Mouse (Mus musculus) MEL (cell line): ENCODE data around the gene Gm21985.

Source experiments
- CTCF ChIP-seq, 3 experiments: IDR thresholded peaks in 2 of 3; conservative IDR thresholded peaks in 1 of 3; 2 replicates each; pipeline ENCODE4 v1.5.1; 2011 to 2012; ENCODE audit warnings: low read length in 3 of 3, low read depth in 2 of 3, mild to moderate bottlenecking in 2 of 3, improper control_type of control experiment in 1 of 3, inconsistent platforms in 1 of 3, mixed read lengths in 1 of 3, moderate library complexity in 1 of 3; ENCODE audit not compliant: control insufficient read depth in 1 of 3, insufficient read depth in 1 of 3, poor library complexity in 1 of 3, severe bottlenecking in 1 of 3
- EP300 ChIP-seq, 2 experiments: IDR thresholded peaks; 2 replicates each; pipeline ENCODE4 v1.6.1; 2011; ENCODE audit warnings: improper control_type of control experiment in 2 of 2, low read length in 2 of 2, low read depth in 1 of 2, mild to moderate bottlenecking in 1 of 2
- GATA1 ChIP-seq: IDR thresholded peaks from 2 replicates; pipeline ENCODE4 v1.6.1; 2011; ENCODE audit warnings: low read depth, low read length, improper control_type of control experiment
- MYC ChIP-seq: IDR thresholded peaks from 2 replicates; pipeline ENCODE4 v1.6.1; 2011; ENCODE audit warnings: low read depth, mild to moderate bottlenecking, low read length, improper control_type of control experiment, moderate library complexity
- NELFE ChIP-seq: IDR thresholded peaks from 2 replicates; pipeline ENCODE4 v1.6.1; 2011; ENCODE audit warnings: low read depth, low read length, improper control_type of control experiment
- POLR2A ChIP-seq, 2 experiments: IDR thresholded peaks; 2 replicates each; pipeline ENCODE4 v1.6.1; 2011 to 2012; ENCODE audit warnings: low read length in 2 of 2, mild to moderate bottlenecking in 2 of 2, control low read depth in 1 of 2, improper control_type of control experiment in 1 of 2, low read depth in 1 of 2, moderate library complexity in 1 of 2; ENCODE audit not compliant: control insufficient read depth in 1 of 2, insufficient read depth in 1 of 2, poor library complexity in 1 of 2
- SIN3A ChIP-seq: IDR thresholded peaks from 2 replicates; pipeline ENCODE4 v1.6.1; 2012; ENCODE audit warnings: low read length, improper control_type of control experiment, inconsistent platforms
- USF1 ChIP-seq: IDR thresholded peaks from 2 replicates; pipeline ENCODE4 v1.6.1; 2014; ENCODE audit warnings: low read depth, mild to moderate bottlenecking, inconsistent platforms, low read length, improper control_type of control experiment, moderate library complexity
- USF2 ChIP-seq, 2 experiments: IDR thresholded peaks; 2 replicates each; pipeline ENCODE4 v1.6.1; 2011 to 2012; ENCODE audit warnings: improper control_type of control experiment in 2 of 2, low read length in 2 of 2, borderline replicate concordance in 1 of 2, inconsistent platforms in 1 of 2, low read depth in 1 of 2, mild to moderate bottlenecking in 1 of 2; ENCODE audit not compliant: insufficient read depth in 1 of 2
- ZNF384 ChIP-seq: IDR thresholded peaks from 2 replicates; pipeline ENCODE4 v1.6.1; 2012; ENCODE audit warnings: low read depth, mild to moderate bottlenecking, inconsistent platforms, low read length, improper control_type of control experiment

GRCm38 (mm10) chr2:112429665-112430064, 163.6 kb downstream of the Gm21985 start:
- no peak for TF ChIP-seq USF2 (IDR thresholded peaks at IDR 0.05; ENCODE audit: borderline replicate concordance in 1 of 2, insufficient read depth in 1 of 2, low read depth in 1 of 2, low read length in 2 of 2)
- no peak for TF ChIP-seq POLR2A (IDR thresholded peaks at IDR 0.05; ENCODE audit: control insufficient read depth in 1 of 2, insufficient read depth in 1 of 2, low read depth in 1 of 2, low read length in 2 of 2, poor library complexity in 1 of 2)
- no peak for TF ChIP-seq ZNF384
- no peak for TF ChIP-seq SIN3A
- TF ChIP-seq USF1, result no peak
- no peak for TF ChIP-seq CTCF (IDR thresholded peaks at IDR 0.05 in 2 of 3, conservative IDR thresholded peaks at IDR 0.05 in 1 of 3; ENCODE audit: control insufficient read depth in 1 of 3, insufficient read depth in 1 of 3, low read depth in 2 of 3, low read length in 3 of 3, poor library complexity in 1 of 3, severe bottlenecking in 1 of 3)
- no peak for TF ChIP-seq EP300 (IDR thresholded peaks at IDR 0.05; ENCODE audit: low read depth in 1 of 2, low read length in 2 of 2)
- TF ChIP-seq GATA1, result no peak
- no peak for TF ChIP-seq MYC
- TF ChIP-seq NELFE, result no peak
